Mouse (Mus musculus) lung, postnatal 0 days (tissue): ENCODE data around the gene Ryr3. TPM values are rescaled to one million over a fixed set of nuclear protein-coding genes. Genes with fewer than 3 reads are reported as not detected.

Experiments used
- ATAC-seq: fragments of 200-750 bp; cut with Nextera tagmentation; 2 replicates; pipeline ENCODE4 v1.8.0; 2017; ENCODE audit warnings: moderate library complexity
- DNase-seq: peaks from one replicate; pipeline ENCODE4 v3.0.0-alpha.2; 2016; ENCODE audit warnings: low spot score
- H3K27ac ChIP-seq: fragments of 300-500 bp; sonication (generic); 2 replicates; pipeline ENCODE4 v1.5.1; 2014; ENCODE audit warnings: antibody characterized with exemption, mild to moderate bottlenecking, low read length, mixed read lengths
- H3K27me3 ChIP-seq: fragments of 300-500 bp; sonication (generic); replicated peaks from 2 replicates; pipeline ENCODE4 v1.6.1; 2014; ENCODE audit warnings: low read length, mixed read lengths; ENCODE audit not compliant: insufficient read depth
- H3K36me3 ChIP-seq: fragments of 300-500 bp; sonication (generic); 2 replicates; pipeline ENCODE4 v1.6.1; 2014; ENCODE audit warnings: low read length, mixed read lengths; ENCODE audit not compliant: insufficient read depth
- H3K4me1 ChIP-seq: fragments of 300-500 bp; sonication (generic); 2 replicates; pipeline ENCODE4 v1.6.1; 2014; ENCODE audit warnings: antibody characterized with exemption, low read depth, low read length, mixed read lengths; ENCODE audit not compliant: insufficient read depth
- H3K4me2 ChIP-seq: fragments of 300-500 bp; sonication (generic); replicated peaks from 2 replicates; pipeline ENCODE4 v1.6.1; 2014; ENCODE audit warnings: low read depth, mild to moderate bottlenecking, low read length, moderate library complexity, mixed read lengths
- H3K4me3 ChIP-seq: fragments of 300-500 bp; sonication (generic); 2 replicates; pipeline ENCODE4 v1.5.1; 2014; ENCODE audit warnings: low read depth, low read length
- H3K9ac ChIP-seq: fragments of 300-500 bp; sonication (generic); replicated peaks from 2 replicates; pipeline ENCODE4 v1.6.1; 2014; ENCODE audit warnings: low read depth, mild to moderate bottlenecking
- H3K9me3 ChIP-seq: fragments of 300-500 bp; sonication (generic); 2 replicates; pipeline ENCODE4 v1.6.1; 2016; ENCODE audit warnings: low read length, mixed read lengths
- CTCF ChIP-seq: IDR thresholded peaks from 2 replicates; pipeline ENCODE4 v1.5.1; 2016; ENCODE audit warnings: antibody characterized with exemption, mild to moderate bottlenecking
- EP300 ChIP-seq: IDR thresholded peaks from 2 replicates; pipeline ENCODE4 v1.6.1; 2016; ENCODE audit warnings: antibody characterized with exemption, mild to moderate bottlenecking, control low read depth
- WGBS: fragments of 180-500 bp; shearing (Covaris S2); extraction: QIAGEN DNeasy Blood & Tissue Kit; methylation state at CpG from one replicate; pipeline ENCODE4 v1.1.7; 2014; 5-methylcytosine and 5-hydroxymethylcytosine counted together
- polyA plus RNA-seq: library from polyadenylated mRNA; unstranded; fragments of >200 nt; fragmentation: Nextera tagmentation; extraction: Ambion mirVana; gene quantifications from 2 replicates; pipeline ENCODE4 v1.2.1, GENCODE M21; 2015

Ryr3 gene
- polyA plus RNA-seq, 1 experiment from 2014 or later = 0.57 TPM

DNA sequence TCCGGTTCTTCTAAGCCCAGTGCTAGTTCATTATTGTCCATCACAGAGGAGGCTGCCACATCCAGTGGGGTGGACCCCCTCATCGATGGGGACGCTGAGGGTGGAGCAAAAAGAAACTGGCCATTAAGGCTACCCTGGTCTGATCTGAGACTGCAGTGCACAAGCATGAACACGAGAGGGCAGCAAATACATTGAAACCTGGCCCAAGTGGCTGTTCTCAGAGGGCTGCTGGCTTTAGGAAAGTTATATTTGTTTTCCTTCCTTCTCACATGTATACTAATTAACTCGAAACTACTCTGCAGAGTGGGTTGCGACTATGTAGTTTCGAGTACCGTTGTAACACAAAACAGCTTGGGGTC, 416.9 kb downstream of the Ryr3 start:
- no peak for ATAC-seq

GRCm38 (mm10) chr2:112799351-112799994, 417.4 kb downstream of the Ryr3 start:
- H3K4me3 ChIP-seq = no peak overlapping the region
- H3K4me2 ChIP-seq = no peak overlapping the region
- 75% methylated on average over 7 of the region's 7 CpGs for WGBS
- TF ChIP-seq EP300 = no peak
- TF ChIP-seq CTCF = no peak
- DNase-seq (no peak), ATAC-seq (no peak)
- no peak overlapping the region for H3K9ac ChIP-seq
- H3K36me3 ChIP-seq = no peaks in the 10 kb centered on the region
- H3K9me3 ChIP-seq = no peaks in the 10 kb centered on the region
- no peaks in the 10 kb centered on the region for H3K4me1 ChIP-seq
- no peaks in the 10 kb centered on the region for H3K27me3 ChIP-seq
- no peak overlapping the region for H3K27ac ChIP-seq

More for the DNA sequence above, 416.9 kb downstream of the Ryr3 start:
- Histone ChIP-seq H3K4me2 (no peak overlapping the region), H3K9ac (no peak overlapping the region), H3K4me1 (no peaks in the 10 kb centered on the region), H3K27ac (no peak overlapping the region), H3K27me3 (no peaks in the 10 kb centered on the region), H3K9me3 (no peaks in the 10 kb centered on the region), H3K4me3 (no peak overlapping the region), H3K36me3 (no peaks in the 10 kb centered on the region)
- 10% methylated on average over 8 of the region's 8 CpGs for WGBS
- DNase-seq = peak; percentile 62
- TF ChIP-seq EP300 (no peak), CTCF (peak; percentile 90)

- no peaks in the 10 kb centered on the region for H3K36me3 ChIP-seq
- peak; percentile 38 for ATAC-seq
- H3K27ac ChIP-seq = no peak overlapping the region
- no peaks in the 10 kb centered on the region for H3K4me1 ChIP-seq
- TF ChIP-seq CTCF (no peak), EP300 (no peak)
- no peak overlapping the region for H3K9ac ChIP-seq
- H3K9me3 ChIP-seq = no peaks in the 10 kb centered on the region
- no peaks in the 10 kb centered on the region for H3K27me3 ChIP-seq
- 14% methylated on average over 2 of the region's 2 CpGs for WGBS
- H3K4me3 ChIP-seq = no peak overlapping the region
- no peak overlapping the region for H3K4me2 ChIP-seq
- DNase-seq = peak; percentile 46
Observed at GRCm38 (mm10) chr2:112781631-112782030, 435.3 kb downstream of the Ryr3 start.

DNA sequence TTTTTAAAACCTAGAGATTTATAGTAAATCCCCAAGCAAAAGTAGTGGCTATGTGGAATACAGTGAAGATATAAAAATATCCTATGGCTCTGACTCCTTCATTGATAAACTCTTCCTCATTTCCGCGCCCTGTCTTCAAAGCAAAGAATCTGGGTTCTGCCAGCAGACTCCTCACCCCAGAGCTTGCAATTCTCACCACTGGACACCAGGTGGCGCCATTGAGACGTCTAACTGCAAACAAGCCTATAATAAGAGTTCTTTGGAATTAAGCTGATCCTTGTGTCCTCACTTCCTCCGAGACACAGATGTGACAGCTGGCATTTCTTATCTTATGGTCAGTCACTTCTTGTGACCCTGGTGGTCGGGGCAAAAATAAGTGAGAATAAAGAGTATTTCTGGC, 442.1 kb downstream of the Ryr3 start:
- Histone ChIP-seq H3K4me1 (no peaks in the 10 kb centered on the region), H3K36me3 (no peaks in the 10 kb centered on the region), H3K4me3 (no peak overlapping the region), H3K27me3 (no peaks in the 10 kb centered on the region), H3K27ac (no peak overlapping the region), H3K9me3 (no peaks in the 10 kb centered on the region), H3K4me2 (no peak overlapping the region), H3K9ac (no peak overlapping the region)
- ATAC-seq (no peak), DNase-seq (peak; percentile 39)
- TF ChIP-seq CTCF (peak; percentile 81), EP300 (no peak)
- 16% methylated on average over 6 of the region's 6 CpGs for WGBS

GRCm38 (mm10) chr2:112767665-112768064, 449.2 kb downstream of the Ryr3 start:
- Histone ChIP-seq H3K27me3 (no peaks in the 10 kb centered on the region), H3K9me3 (no peaks in the 10 kb centered on the region), H3K4me1 (no peaks in the 10 kb centered on the region), H3K4me3 (no peak overlapping the region), H3K36me3 (no peaks in the 10 kb centered on the region), H3K9ac (no peak overlapping the region), H3K4me2 (no peak overlapping the region), H3K27ac (no peak overlapping the region)
- ATAC-seq (no peak), DNase-seq (no peak)
- no peak for TF ChIP-seq EP300
- peak; percentile 36 for TF ChIP-seq CTCF
- 69% methylated on average over 5 of the region's 5 CpGs for WGBS

DNA sequence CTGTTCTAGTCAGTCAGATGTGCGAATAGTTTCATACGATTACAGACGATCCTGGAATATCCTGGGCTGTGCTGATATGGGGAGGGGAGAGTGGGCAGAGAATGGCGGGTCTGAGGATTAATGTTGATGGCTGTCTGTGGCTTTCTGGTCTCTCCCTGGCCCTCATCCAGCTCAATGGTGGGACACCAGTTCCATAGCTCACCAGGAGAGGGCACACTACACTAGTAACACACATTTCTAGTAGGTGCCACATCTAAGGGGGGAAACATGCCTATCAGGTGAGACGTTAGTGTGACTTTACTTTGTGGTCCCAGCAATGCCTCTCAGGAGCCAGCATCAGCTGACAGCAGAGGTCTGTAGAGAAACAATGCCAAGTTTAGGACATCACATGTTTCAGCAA, 451.9 kb downstream of the Ryr3 start:
- Histone ChIP-seq H3K27ac (no peak overlapping the region), H3K4me3 (no peak overlapping the region), H3K9me3 (no peaks in the 10 kb centered on the region), H3K36me3 (no peaks in the 10 kb centered on the region), H3K27me3 (no peaks in the 10 kb centered on the region), H3K9ac (no peak overlapping the region), H3K4me2 (no peak overlapping the region), H3K4me1 (no peaks in the 10 kb centered on the region)
- TF ChIP-seq EP300 = no peak
- TF ChIP-seq CTCF = peak; percentile 64
- 49% methylated on average over 5 of the region's 5 CpGs for WGBS
- peak; percentile 17 for DNase-seq
- no peak for ATAC-seq

DNA sequence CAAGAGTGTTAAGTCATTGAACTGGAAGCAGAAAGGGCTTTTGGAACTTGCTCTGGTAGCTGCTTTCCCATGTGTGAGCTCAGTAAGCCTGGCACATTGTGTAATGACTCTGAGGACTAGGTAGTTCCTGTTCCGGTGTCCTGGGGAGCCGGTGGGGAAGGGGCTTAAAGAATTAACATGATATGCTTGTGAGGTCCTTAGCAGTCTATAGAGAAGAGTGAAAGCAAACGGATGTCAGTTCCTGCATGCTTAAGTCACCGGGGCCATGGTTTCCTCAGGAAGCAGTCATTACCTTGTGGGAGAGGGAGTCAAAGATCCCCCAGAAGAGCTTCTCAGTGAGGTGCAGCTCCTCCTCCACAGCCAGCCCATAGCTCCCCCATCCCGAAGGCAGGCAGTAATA, 452.6 kb downstream of the Ryr3 start:
- 40% methylated on average over 5 of the region's 5 CpGs for WGBS
- Histone ChIP-seq H3K36me3 (no peaks in the 10 kb centered on the region), H3K4me2 (no peak overlapping the region), H3K9me3 (no peaks in the 10 kb centered on the region), H3K9ac (no peak overlapping the region), H3K27ac (no peak overlapping the region), H3K4me1 (no peaks in the 10 kb centered on the region), H3K27me3 (no peaks in the 10 kb centered on the region), H3K4me3 (no peak overlapping the region)
- DNase-seq (no peak), ATAC-seq (no peak)
- TF ChIP-seq CTCF (no peak), EP300 (no peak)
